Mouse (Mus musculus): ENCODE results near the gene Zc3hc1. TPM values are rescaled to one million over a fixed set of nuclear protein-coding genes. Genes with fewer than 3 reads are reported as not detected.

Gene Zc3hc1
- total RNA-seq, 1 experiment, result 64.4 TPM

GRCm38 (mm10) chr6:30372627-30373369, 18.0 kb downstream of the Zc3hc1 start:
- in situ Hi-C loops (cut with MboI; ENCODE audit: low sequenced_read_pairs in 2 of 2, unreplicated experiment in 2 of 2), result no loop called here
- no peak overlapping the region for H3K9ac ChIP-seq (ENCODE audit: insufficient read depth, low read depth, low read length, poor library complexity, severe bottlenecking)
- no peak for DNase-seq (ENCODE audit: low read depth, low spot score)
- peaks cover 2 to 3% of the 10 kb centered on the region in 2 experiments; a peak in 2 of 4 replicates for H3K4me1 ChIP-seq (ENCODE audit: control insufficient read depth in 2 of 2, insufficient read depth in 2 of 2, low read length in 2 of 2, poor library complexity in 1 of 2)
- H3K9me3 ChIP-seq (ENCODE audit: control insufficient read depth, insufficient read depth, low read depth, low read length), result no peaks in the 10 kb centered on the region
- H3K36me3 ChIP-seq (ENCODE audit: control insufficient read depth, insufficient read depth, low read length, poor library complexity, severe bottlenecking), result peaks cover 58% of the 10 kb centered on the region
- no peak overlapping the region for H3K27ac ChIP-seq (ENCODE audit: insufficient read depth, low read depth, low read length, poor library complexity, severe bottlenecking)
- no peak for TF ChIP-seq MAFK (IDR thresholded peaks at IDR 0.05; ENCODE audit: insufficient read depth, low read depth, low read length)
- TF ChIP-seq HCFC1 (IDR thresholded peaks at IDR 0.05; ENCODE audit: borderline replicate concordance, insufficient read depth, low read length), result no peak
- no peak overlapping the region for H3K4me3 ChIP-seq (ENCODE audit: insufficient read depth in 1 of 2, low read depth in 1 of 2, low read length in 2 of 2, poor library complexity in 1 of 2, severe bottlenecking in 1 of 2)

- Histone ChIP-seq H3K36me3 (ENCODE audit: control insufficient read depth, insufficient read depth, low read length, poor library complexity, severe bottlenecking) (peaks cover 56% of the 10 kb centered on the region), H3K9ac (ENCODE audit: insufficient read depth, low read depth, low read length, poor library complexity, severe bottlenecking) (no peak overlapping the region), H3K4me3 (ENCODE audit: insufficient read depth in 1 of 2, low read depth in 1 of 2, low read length in 2 of 2, poor library complexity in 1 of 2, severe bottlenecking in 1 of 2) (no peak overlapping the region), H3K4me1 (ENCODE audit: control insufficient read depth in 2 of 2, insufficient read depth in 2 of 2, low read length in 2 of 2, poor library complexity in 1 of 2) (no peaks in the 10 kb centered on the region; a peak in 1 of 4 replicates), H3K27ac (ENCODE audit: insufficient read depth, low read depth, low read length, poor library complexity, severe bottlenecking) (no peak overlapping the region), H3K9me3 (ENCODE audit: control insufficient read depth, insufficient read depth, low read depth, low read length) (no peaks in the 10 kb centered on the region)
- in situ Hi-C loops (cut with MboI; ENCODE audit: low sequenced_read_pairs in 2 of 2, unreplicated experiment in 2 of 2), result no loop called here
- no peak for DNase-seq (ENCODE audit: low read depth, low spot score)
- no peak for TF ChIP-seq ZC3H11A (IDR thresholded peaks at IDR 0.05; ENCODE audit: borderline replicate concordance, low read depth, low read length)
- no peak for TF ChIP-seq ZNF384 (IDR thresholded peaks at IDR 0.05; ENCODE audit: low read depth, low read length)
- no peak for TF ChIP-seq MAFK (IDR thresholded peaks at IDR 0.05; ENCODE audit: insufficient read depth, low read depth, low read length)
- no peak for TF ChIP-seq CHD2 (IDR thresholded peaks at IDR 0.05; ENCODE audit: low read depth, low read length)
- TF ChIP-seq HCFC1 (IDR thresholded peaks at IDR 0.05; ENCODE audit: borderline replicate concordance, insufficient read depth, low read length), result no peak
Observed at GRCm38 (mm10) chr6:30369291-30369690, 21.5 kb downstream of the Zc3hc1 start.

GRCm38 (mm10) chr6:30363808-30364207, 27.0 kb downstream of the Zc3hc1 start:
- no peak for DNase-seq (ENCODE audit: low read depth, low spot score)
- no peak for TF ChIP-seq ZC3H11A (IDR thresholded peaks at IDR 0.05; ENCODE audit: borderline replicate concordance, low read depth, low read length)
- TF ChIP-seq ZNF384 (IDR thresholded peaks at IDR 0.05; ENCODE audit: low read depth, low read length), result no peak
- no peak for TF ChIP-seq HCFC1 (IDR thresholded peaks at IDR 0.05; ENCODE audit: borderline replicate concordance, insufficient read depth, low read length)
- TF ChIP-seq CHD2 (IDR thresholded peaks at IDR 0.05; ENCODE audit: low read depth, low read length), result no peak
- TF ChIP-seq MAFK (IDR thresholded peaks at IDR 0.05; ENCODE audit: insufficient read depth, low read depth, low read length), result no peak

GRCm38 (mm10) chr6:30359762-30360509, 30.9 kb downstream of the Zc3hc1 start:
- H3K4me1 ChIP-seq (ENCODE audit: control insufficient read depth in 2 of 2, insufficient read depth in 2 of 2, low read length in 2 of 2, poor library complexity in 1 of 2), result 0 out of 4 replicates have a peak, but pooled peaks cover 0 to 2% of the 10 kb centered on the region in 2 experiments
- in situ Hi-C loops (cut with MboI; ENCODE audit: low sequenced_read_pairs in 2 of 2, unreplicated experiment in 2 of 2), result no loop called here
- TF ChIP-seq ZC3H11A (IDR thresholded peaks at IDR 0.05; ENCODE audit: borderline replicate concordance, low read depth, low read length), result no peak
- TF ChIP-seq ZNF384 (IDR thresholded peaks at IDR 0.05; ENCODE audit: low read depth, low read length), result no peak
- TF ChIP-seq HCFC1 (IDR thresholded peaks at IDR 0.05; ENCODE audit: borderline replicate concordance, insufficient read depth, low read length), result no peak
- TF ChIP-seq MAFK (IDR thresholded peaks at IDR 0.05; ENCODE audit: insufficient read depth, low read depth, low read length), result no peak
- no peak for TF ChIP-seq CHD2 (IDR thresholded peaks at IDR 0.05; ENCODE audit: low read depth, low read length)

More at GRCm38 (mm10) chr6:30363808-30364207, 27.0 kb downstream of the Zc3hc1 start:
- no peaks in the 10 kb centered on the region for H3K4me1 ChIP-seq (ENCODE audit: control insufficient read depth in 2 of 2, insufficient read depth in 2 of 2, low read length in 2 of 2, poor library complexity in 1 of 2)
- no peak overlapping the region for H3K27ac ChIP-seq (ENCODE audit: insufficient read depth, low read depth, low read length, poor library complexity, severe bottlenecking)
- peaks cover 18% of the 10 kb centered on the region for H3K36me3 ChIP-seq (ENCODE audit: control insufficient read depth, insufficient read depth, low read length, poor library complexity, severe bottlenecking)
- in situ Hi-C loops (cut with MboI; ENCODE audit: low sequenced_read_pairs in 2 of 2, unreplicated experiment in 2 of 2), result no loop called here
- H3K9me3 ChIP-seq (ENCODE audit: control insufficient read depth, insufficient read depth, low read depth, low read length), result no peaks in the 10 kb centered on the region
- no peak overlapping the region for H3K9ac ChIP-seq (ENCODE audit: insufficient read depth, low read depth, low read length, poor library complexity, severe bottlenecking)
- no peak overlapping the region for H3K4me3 ChIP-seq (ENCODE audit: insufficient read depth in 1 of 2, low read depth in 1 of 2, low read length in 2 of 2, poor library complexity in 1 of 2, severe bottlenecking in 1 of 2)

More at GRCm38 (mm10) chr6:30359762-30360509, 30.9 kb downstream of the Zc3hc1 start:
- Histone ChIP-seq H3K4me3 (ENCODE audit: insufficient read depth in 1 of 2, low read depth in 1 of 2, low read length in 2 of 2, poor library complexity in 1 of 2, severe bottlenecking in 1 of 2) (no peak overlapping the region), H3K36me3 (ENCODE audit: control insufficient read depth, insufficient read depth, low read length, poor library complexity, severe bottlenecking) (peaks cover 3% of the 10 kb centered on the region; the same call in 1 of the 2 replicates), H3K27ac (ENCODE audit: insufficient read depth, low read depth, low read length, poor library complexity, severe bottlenecking) (no peak overlapping the region), H3K9me3 (ENCODE audit: control insufficient read depth, insufficient read depth, low read depth, low read length) (no peaks in the 10 kb centered on the region), H3K9ac (ENCODE audit: insufficient read depth, low read depth, low read length, poor library complexity, severe bottlenecking) (no peak overlapping the region)
- no peak for DNase-seq (ENCODE audit: low read depth, low spot score)

All from ES-E14 (cell line).